Mouse (Mus musculus) liver, adult (tissue): ENCODE results near the gene Prpsap1.

Experiments used
- GATA4 ChIP-seq: IDR thresholded peaks from 2 replicates; pipeline ENCODE4 v1.6.1; 2014; ENCODE audit warnings: mild to moderate bottlenecking, low read length; ENCODE audit not compliant: insufficient replicate concordance

Gene Prpsap1

DNA sequence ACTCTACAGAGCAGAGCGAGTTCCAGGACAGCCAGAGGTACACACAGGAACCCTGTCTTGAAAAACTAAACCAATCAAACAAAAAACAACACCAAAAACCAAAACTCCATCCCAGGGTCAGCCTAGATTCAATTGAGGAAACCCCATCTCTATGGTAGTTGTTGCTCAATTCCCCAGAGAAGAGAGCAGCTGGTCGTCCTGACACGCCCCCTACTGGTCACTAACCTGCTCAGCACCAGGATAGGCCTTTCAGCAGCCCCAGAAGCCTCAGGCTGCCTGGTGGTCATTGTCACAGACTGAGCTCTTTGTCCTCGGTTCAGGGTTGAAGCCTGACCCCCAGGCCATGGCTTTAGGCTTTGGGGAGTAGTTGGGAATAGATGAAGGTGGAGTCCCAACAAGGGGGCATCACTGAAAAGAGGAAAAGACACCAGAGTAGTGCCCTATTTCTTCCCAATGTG lies at the start of gene Prpsap1:
TSS of gene Prpsap1 (minus strand) at position 408 of the 458 bp plus-strand sequence.
- TF ChIP-seq GATA4: no peak

DNA sequence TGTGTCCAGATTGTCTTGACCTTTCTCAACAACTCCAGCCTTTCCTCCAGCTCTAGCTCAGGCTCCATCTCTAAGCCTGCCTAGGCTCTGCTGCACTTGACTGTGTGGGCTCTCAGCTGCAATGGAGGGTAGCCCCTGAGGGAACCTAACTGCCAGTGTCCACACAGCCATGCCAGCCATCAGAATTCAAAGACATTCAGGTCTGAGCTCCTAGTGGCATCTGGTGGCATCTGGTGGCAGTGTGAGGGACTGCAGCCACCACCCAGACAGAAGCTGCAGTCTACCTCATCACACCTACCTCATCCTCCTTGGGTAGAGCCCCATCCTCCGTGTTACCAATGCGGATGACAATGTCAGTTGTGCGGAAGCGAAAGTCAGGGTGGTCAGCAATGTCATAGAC lies 49.1 kb upstream of the Prpsap1 start:
- TF ChIP-seq GATA4: no peak

DNA sequence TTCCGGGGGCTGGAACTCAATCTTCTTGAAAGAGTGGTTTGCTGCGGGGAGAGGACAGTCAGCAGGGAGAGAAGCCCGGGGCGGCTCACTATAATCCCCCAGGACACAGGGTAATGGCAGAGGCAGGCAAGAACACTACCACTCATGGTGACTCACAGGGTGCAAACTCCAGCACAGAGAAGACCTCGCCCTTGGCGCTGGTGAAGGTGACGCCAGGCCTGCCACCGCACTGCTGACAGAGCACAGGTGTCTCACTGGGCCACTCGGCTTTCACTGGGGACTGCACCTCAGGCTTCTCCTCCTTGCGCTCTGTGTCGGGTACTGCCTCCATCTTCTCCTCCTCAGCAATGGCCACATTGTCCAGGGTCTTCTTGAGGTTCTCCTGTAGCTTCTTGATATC lies 47.2 kb upstream of the Prpsap1 start:
- TF ChIP-seq GATA4: no peak

DNA sequence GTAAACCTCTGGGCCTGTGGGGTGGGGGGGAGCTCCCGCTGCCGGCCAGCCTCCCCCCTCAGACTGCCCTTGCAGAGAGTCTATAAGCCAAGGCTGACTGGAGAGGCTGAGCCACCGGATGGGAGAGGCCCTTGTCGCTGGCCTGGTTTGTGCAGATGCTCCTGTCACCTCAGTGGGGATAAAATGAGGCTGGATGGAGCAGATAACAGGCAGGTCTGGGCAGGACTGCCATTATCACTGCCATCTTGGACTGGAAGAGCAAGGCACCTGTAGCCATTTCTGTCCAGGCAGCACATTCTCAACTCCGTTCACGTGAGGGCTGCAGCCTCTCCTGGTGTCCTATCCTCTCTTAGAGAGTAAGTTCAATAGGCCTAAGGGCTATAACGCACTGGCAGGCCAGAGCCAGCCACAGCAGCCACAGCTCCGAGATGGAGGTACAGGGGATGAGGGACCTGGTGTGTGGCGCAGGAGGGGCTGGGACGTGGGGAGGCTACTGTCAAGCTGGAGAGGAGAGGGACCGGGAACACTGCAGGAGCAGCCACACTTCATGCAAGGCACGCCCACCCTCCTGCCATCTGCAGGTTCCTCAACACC lies 44.2 kb upstream of the Prpsap1 start:
- no peak for TF ChIP-seq GATA4

DNA sequence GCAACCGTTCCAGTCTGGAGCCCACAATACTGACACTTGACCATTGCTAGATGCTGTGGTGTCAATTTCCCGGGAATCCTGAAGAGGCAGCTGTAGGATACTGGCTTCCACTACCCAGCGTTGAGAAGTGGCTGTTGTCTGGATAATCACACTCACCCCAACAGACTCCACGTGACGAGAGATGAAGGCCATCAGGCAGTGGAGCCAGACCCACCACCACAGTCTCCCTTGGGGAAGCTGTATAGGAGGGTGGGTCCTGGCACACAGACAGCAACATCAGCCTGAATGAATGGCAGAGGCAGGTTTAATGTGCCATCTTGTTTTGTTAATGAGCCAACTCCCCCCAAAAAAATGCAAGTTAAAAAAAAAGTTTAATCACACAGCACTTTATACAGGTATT lies 43.4 kb upstream of the Prpsap1 start:
- no peak for TF ChIP-seq GATA4

DNA sequence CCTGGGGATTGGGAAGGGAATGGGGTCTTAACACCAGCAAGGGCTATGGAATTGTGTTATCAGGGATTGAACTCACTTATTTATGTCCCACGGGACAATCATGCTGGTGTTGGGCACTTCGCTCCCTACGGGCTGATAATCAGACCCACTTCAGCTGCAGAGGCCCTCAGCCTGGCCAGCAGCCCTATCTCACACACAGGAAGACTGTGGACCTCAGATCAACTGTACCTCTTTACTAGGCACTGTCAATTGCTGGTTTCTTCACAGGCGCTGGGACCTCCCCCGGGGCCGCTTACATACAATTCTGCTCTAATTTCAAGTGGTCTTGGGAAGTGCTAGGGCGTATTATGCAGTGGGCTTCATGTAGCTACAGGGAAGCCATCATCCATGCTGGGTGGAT lies 42.7 kb upstream of the Prpsap1 start:
- TF ChIP-seq GATA4: no peak

DNA sequence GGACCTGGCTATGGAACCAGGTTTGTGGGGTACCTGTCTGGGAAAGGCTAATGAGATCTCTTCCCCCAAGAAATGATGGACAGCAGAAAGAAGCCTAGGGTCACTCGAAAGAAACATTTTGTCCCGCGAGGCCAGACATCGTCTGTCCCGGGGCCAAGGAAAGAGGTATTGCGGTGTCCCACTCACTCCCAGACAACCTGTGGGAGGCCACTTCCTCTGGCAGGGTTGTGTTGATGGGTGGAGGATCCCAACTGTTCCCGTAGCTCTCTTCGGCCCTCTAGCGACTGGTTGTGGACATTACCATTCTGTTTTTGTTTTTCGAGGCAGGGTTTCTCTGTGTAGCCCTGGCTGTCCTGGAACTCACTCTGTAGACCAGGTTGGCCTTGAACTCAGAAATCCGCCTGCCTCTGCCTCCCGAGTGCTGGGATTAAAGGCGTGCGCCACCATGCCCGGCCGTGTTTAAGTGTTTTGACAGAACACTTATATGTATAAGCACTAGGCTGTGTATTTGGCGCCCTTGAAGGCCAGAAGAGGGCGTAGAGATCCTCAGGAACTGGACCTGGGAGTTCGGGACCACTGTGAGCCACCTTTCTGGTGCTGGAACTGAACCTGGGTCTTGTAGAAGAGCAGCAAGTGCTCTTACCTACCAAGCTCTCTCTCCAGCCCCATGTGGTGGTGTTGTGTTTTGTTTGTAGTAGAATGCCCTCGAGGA lies 40.3 kb upstream of the Prpsap1 start:
- TF ChIP-seq GATA4: no peak

DNA sequence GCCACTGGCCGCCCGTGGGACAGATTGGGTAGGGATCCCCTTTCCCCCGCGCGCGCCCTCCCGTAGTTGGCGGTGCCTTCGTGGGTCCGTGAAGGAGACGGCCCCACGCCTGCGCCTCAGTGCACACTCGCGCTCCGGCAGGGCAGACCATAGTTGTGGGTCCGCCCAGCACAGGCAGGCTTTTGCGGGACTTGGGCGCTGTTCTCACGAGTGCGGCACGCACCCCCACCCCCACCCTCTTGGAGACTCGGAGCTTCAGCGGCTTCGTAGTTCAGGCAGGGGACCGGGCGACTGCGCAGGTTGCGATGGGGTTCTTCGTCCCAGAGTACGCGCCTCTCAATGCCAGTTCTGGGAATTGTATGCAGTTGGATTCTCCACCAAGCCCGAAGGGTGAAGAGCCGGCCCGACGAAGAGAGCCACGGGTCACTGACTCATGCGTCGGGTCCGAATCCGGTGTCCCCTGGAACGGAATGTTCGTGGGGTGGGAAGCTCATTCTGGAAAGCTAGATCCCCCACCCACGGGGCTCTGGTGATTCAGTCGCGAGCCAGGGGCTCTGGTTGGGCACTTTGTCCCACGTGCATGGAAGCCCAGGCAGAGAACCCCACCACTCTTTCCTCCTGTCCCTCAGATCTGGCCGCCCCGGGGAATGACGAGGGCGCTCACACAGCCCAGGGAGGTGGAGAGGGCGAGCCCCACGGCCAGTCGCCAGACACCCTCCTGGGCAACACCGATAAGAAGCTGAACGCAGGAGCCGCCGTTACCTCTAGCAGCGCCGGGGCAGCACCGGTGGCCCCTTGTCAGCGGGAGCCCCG lies 39.5 kb upstream of the Prpsap1 start:
- TF ChIP-seq GATA4: no peak

DNA sequence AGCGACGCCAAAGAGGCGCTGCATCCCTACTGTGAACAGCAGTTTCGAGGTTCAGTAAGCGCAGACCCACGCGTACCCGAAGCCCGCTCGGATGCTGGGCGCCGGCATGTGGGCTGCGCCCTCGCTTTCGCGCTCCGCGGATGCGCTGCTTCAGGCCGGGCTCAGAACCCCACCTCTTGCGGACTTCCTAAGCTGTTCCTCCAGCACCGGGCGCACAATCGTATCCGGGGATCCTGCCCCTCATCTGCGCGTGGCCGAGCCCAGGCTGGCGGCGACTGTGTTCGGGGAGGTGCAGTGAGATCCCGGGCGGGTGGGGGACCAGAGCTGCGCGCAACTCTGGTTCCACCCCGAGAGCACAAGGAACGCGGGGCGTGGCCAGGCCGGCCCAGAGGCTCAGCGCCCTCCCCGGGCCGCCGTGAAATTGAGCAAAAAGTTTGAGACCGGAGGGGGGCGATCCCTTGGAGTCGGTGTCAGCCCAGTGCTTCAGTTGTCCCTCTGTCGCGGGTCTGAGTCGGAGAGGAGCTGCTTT lies 38.9 kb upstream of the Prpsap1 start:
- TF ChIP-seq GATA4: no peak

DNA sequence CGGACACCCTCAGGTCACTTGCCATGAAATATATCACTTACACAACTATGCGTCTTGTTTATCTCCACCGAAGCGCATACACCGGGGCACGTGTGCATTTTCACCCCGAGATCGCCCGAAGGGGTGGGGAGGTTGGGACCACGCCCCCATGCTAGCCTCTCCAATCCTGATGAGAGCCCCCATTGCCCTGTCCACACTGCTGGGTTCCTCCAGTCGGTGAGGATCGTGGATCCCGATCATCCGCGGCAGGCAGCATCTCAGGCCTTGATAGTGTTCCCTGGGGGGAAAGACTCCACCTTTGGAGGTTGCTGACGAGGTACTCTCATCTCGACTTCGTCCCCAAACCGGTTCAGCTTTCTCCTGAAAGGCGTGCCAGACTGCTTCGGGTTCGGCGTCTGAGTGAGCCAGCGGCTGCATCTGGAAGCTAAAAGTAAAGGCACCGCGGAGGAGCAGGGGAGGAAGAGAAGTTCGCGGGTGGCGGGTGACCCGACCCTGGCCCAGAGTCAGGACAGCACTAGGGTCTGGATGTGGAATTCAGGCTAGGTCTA lies 38.3 kb upstream of the Prpsap1 start:
- no peak for TF ChIP-seq GATA4

DNA sequence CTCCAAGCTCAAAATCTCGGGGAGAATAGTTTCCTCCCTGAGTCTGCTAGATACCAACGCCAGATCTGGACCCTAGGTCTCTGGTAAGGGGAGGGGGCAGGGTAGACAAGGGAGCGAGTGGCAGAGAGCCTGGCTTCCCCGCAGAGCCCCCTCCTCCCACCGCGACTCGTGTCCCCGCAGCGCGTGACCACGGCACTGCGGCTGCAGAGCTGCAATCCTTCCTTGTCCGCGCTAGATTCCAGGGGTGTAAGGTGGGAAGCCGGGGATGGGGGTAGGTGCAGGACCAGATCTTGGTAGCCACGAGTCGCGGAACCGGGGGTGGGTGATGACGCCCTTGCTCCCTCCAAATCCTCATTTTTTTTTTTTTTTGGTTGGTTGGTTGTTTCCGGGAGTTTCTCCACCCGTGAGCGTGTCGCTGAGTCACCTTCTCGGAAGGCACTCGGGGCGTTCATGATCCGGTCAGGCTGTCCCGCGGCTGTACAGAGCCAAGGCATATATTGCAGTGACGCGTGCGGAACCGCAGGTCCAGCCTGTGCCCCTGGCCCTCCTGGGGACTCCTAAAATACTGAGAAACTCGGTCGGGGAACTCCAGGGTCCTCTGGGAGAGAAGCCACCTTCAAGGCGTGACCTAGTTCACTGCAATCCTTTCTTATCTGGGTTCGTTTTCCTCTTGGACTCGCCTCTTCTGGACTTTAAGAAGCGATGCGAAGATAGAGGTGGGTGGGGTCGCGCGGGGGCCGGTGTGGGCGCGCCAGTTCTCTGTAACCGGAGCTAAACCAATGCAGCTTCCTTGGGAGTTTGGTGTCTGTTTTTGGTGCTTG lies 37.6 kb upstream of the Prpsap1 start:
- no peak for TF ChIP-seq GATA4

DNA sequence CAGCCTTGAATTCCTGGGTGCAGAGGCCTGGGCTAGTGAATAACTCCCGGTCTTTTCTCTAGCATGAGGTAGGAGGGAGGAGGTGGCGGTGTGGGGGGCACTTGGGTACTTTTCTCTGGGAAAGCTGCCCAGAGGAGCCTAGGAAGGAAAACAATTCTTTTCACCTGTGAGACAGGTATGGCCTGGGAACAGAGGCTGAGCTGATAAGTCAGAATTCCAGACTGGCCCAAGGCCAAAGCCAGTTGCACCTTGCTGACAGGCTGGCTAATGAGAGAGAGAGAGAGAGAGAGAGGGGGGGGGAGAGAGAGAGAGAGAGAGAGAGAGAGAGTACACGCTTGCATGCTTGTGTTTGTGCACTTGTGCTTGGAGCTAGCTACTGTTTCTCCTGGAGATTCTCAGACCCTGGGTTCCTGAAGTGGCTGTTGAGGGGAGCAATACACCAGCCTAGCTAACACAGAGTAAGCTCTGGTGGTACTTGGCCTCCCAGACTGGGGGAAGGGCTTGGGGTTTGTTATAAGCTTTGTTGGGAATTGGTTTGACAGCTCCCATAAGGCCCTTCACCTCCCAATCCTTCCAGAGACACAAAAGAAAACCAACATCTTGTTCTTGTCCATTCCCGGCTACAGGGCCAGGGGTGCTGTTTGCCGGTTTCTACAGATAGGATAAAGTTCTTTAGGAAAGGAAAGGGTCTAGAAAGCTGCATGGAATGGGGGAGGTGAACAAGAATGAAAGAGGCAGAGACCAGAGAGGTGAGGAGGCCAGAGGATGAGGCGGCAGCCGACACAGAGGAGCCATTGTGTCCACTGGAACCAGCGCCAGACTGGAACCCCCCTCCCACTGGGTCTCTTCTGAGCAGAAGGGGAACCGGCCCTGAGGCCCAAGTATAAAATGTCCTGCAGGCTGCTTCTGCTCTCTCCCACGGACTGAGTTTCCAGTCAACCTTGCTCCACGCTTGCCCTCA lies 36.5 kb upstream of the Prpsap1 start, which contains the start of gene Sphk1:
TSS of gene Sphk1 (plus strand) at position 739 of the 961 bp plus-strand sequence.
- TF ChIP-seq GATA4: no peak

DNA sequence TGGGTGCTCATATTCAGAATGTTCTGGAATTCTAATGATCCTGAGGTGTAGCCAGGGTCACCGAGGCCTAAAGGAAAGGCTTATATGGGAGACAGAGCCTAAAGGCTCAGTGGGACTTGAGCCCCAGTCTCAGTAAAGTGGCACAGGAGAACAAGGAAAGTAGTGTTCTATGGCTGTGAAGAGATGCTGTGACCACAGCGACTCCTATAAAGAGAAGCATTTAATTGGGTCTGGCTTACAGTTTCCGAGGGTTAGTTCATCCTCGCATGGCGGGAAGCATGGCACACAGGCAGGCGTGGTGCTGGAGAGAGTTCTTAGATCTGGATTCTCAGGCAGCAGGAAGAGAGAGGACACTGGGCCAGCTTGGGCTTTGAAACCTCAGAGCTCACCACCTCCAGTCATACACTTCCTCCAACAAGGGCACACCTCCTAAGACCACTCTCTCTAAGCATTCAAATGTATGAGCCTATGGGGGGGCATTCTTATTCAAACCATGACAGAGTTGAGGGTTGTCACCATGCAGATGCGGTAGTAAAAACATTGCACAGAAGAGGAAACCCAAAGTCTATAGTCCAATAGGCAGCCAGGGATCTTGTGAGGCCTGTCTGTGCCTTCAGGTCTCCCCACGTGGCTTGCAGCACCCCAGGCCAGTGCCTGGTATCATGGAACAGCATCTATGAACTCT lies 34.8 kb upstream of the Prpsap1 start:
- TF ChIP-seq GATA4: no peak

DNA sequence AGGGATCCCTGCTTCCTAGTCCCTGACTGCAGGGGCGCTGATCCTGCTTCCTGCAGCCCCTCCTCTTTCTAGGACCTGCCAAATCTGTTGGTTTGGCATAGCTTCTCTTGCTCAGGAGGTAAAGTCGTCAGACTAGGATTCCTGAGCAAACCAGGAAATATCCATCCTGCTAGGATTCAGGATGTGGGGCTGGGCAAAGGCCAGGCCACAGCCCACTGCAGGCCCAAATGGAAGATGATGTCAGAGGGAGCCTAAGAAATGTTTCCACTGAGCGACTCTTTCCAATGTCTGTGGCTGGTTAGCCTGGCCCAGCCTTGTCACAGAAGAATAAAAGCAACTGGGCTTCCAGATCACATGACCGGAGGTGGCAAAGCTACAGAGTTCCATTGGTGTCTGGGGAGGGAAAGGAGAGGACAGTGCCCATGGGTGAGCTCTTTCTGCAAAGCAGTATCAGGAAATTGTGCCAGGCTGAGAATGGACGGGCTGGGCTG lies 29.7 kb upstream of the Prpsap1 start:
- TF ChIP-seq GATA4: no peak
